Mouse (Mus musculus): ENCODE measurements around the gene Steap2. TPM values are rescaled to one million over a fixed set of nuclear protein-coding genes. Genes with fewer than 3 reads are reported as not detected.

The Steap2 gene
- total and polyA plus RNA-seq, 3 experiments = 0.44 to 1.00 (median 0.52) TPM

DNA sequence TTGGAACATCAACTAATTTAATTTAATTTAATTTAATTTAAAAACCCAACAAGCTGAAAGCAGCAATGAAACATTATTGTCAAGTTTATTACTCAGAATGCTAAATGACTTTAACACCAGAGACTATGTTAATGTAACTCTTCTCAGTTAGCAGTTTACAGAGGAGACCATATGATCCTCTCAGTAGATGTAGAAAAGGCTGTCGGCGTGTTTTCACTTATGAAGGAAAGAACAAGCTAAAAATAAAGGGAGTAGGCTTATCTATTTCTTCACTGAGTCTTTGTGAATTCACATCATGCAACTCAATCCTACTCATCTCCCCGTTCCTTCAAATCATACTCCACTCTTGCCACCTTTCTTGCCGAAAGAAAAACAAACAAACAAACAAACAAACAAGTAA, 16.7 kb upstream of the Steap2 start:
- Histone ChIP-seq H3K4me3 (no peak overlapping the region), H3K9ac (ENCODE audit: low read depth, low read length) (no peak overlapping the region), H3K36me3 (ENCODE audit: control insufficient read depth, insufficient read depth, low read length) (no peaks in the 10 kb centered on the region), H3K79me2 (replicated peaks; ENCODE audit: control insufficient read depth, insufficient read depth, low read length) (no peaks in the 10 kb centered on the region), H3K27ac (no peak overlapping the region), H3K4me1 (ENCODE audit: control insufficient read depth, insufficient read depth, low read length) (no peaks in the 10 kb centered on the region), H3K27me3 (ENCODE audit: control insufficient read depth, insufficient read depth, low read length) (no peaks in the 10 kb centered on the region)
- no peak for DNase-seq
- no peak for TF ChIP-seq CTCF (IDR thresholded peaks at IDR 0.05)
- 51% methylated on average over 4 of the region's 4 CpGs for WGBS
- intact Hi-C loops (cut with DNase I) = no loop called here

DNA sequence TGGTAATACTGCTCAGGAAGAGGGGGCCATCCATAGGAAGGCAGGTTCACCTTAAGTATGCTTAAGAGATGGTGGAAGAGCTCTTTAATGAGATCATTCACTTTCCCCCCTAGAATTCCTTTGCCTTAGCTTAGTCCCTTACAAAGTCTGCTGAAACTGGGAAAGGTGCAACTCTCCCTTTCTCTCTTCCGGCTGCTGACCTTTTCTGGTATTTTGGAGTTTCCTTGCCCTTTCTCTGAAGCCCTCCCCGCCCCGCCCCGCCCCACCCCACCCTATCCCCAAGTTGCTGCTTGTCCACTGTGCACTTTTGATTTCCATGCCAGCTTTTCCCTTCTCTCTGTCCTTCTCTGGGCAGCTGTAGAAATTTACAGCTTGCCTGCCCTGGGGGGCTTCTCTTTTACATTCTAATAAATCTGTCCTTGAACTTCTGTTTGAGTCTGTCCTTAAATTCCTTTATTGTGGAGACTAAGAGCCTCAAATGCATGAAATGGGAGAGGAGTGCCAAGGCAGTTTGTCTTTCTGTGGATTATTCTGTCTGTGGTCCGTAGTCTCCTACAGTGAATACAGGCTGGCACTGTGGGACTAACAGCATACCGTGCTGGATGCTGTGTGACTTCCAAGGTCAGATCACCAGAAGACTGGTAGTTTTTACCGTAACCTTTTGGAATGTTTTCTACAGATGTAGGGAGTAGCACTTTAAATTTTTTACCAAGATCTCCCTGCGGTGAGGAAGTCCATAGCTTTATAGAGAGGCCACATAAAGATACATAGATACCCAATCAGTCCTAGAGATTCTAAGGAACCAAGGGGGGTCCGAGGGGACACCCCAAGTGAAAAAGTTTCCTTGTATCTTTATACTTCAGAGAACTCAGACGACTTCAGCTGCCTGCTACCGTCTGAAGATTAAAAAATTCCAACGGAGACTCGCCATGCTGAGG, 13.2 kb upstream of the Steap2 start:
- Histone ChIP-seq H3K36me3 (ENCODE audit: control insufficient read depth, insufficient read depth, low read length) (no peaks in the 10 kb centered on the region), H3K9ac (ENCODE audit: low read depth, low read length) (no peak overlapping the region), H3K4me3 (no peak overlapping the region), H3K79me2 (replicated peaks; ENCODE audit: control insufficient read depth, insufficient read depth, low read length) (no peaks in the 10 kb centered on the region), H3K27me3 (ENCODE audit: control insufficient read depth, insufficient read depth, low read length) (no peaks in the 10 kb centered on the region), H3K4me1 (ENCODE audit: control insufficient read depth, insufficient read depth, low read length) (no peaks in the 10 kb centered on the region), H3K27ac (no peak overlapping the region)
- no peak for TF ChIP-seq CTCF (IDR thresholded peaks at IDR 0.05)
- TF ChIP-seq POLR2A (IDR thresholded peaks at IDR 0.05; ENCODE audit: insufficient read depth, low read depth, low read length) = no peak
- no peak for TF ChIP-seq EP300 (IDR thresholded peaks at IDR 0.05; ENCODE audit: insufficient read depth, low read depth, low read length)
- intact Hi-C loops (cut with DNase I) = no loop called here
- DNase-seq = no peak
- 64% methylated on average over 13 of the region's 13 CpGs for WGBS

DNA sequence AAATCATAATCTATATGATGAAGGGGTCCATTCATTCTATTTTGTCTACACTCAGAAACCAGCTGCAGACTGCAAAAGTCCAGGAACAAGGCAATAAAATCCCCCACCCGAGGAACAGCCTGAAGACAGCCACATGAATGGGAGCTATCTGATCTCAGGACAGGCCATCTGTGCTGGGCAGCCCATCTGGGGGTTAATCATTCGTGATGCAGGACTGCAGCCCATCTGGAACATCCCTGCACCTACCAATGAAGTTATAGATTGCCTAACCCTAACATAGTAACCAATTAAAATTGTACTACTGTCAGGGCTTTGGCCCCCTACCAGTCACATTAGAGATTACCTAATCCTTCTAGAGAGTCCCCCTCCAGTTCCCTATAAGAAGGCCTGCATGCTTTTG, 10.6 kb upstream of the Steap2 start:
- DNase-seq = no peak
- H3K4me3 ChIP-seq = no peak overlapping the region
- intact Hi-C loops (cut with DNase I) = no loop called here
- 57% methylated on average over 2 of the region's 2 CpGs for WGBS
- no peak overlapping the region for H3K9ac ChIP-seq (ENCODE audit: low read depth, low read length)
- H3K79me2 ChIP-seq (replicated peaks; ENCODE audit: control insufficient read depth, insufficient read depth, low read length) = no peaks in the 10 kb centered on the region
- H3K27me3 ChIP-seq (ENCODE audit: control insufficient read depth, insufficient read depth, low read length) = no peaks in the 10 kb centered on the region
- H3K27ac ChIP-seq = no peak overlapping the region
- TF ChIP-seq CTCF (IDR thresholded peaks at IDR 0.05) (no peak), EP300 (IDR thresholded peaks at IDR 0.05; ENCODE audit: insufficient read depth, low read depth, low read length) (no peak), POLR2A (IDR thresholded peaks at IDR 0.05; ENCODE audit: insufficient read depth, low read depth, low read length) (no peak)
- H3K36me3 ChIP-seq (ENCODE audit: control insufficient read depth, insufficient read depth, low read length) = no peaks in the 10 kb centered on the region
- no peaks in the 10 kb centered on the region for H3K4me1 ChIP-seq (ENCODE audit: control insufficient read depth, insufficient read depth, low read length)

DNA sequence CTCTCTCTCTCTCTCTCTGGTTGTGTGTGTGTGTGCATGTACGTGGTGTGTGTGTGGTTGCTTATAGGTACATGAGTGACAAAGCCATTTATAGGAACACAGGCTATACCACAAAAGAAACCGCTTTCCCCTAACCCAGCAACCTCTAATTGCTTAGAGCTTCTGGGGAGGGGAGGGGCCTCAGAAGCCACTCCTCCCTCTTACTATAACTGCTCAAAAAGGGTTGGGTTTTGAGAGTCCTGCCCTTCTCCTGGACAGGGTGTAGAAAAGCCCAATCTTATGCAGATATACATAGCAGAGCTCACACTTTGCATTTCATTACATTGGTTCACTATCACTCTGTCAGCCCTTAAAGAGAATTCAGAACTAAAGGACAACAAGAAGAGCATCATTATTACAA, 6.0 kb upstream of the Steap2 start:
- WGBS = 84% methylated on average over 2 of the region's 2 CpGs
- Histone ChIP-seq H3K27ac (no peak overlapping the region), H3K27me3 (ENCODE audit: control insufficient read depth, insufficient read depth, low read length) (no peaks in the 10 kb centered on the region), H3K4me3 (no peak overlapping the region), H3K4me1 (ENCODE audit: control insufficient read depth, insufficient read depth, low read length) (no peaks in the 10 kb centered on the region), H3K36me3 (ENCODE audit: control insufficient read depth, insufficient read depth, low read length) (no peaks in the 10 kb centered on the region), H3K79me2 (replicated peaks; ENCODE audit: control insufficient read depth, insufficient read depth, low read length) (no peaks in the 10 kb centered on the region), H3K9ac (ENCODE audit: low read depth, low read length) (no peak overlapping the region)
- intact Hi-C loops (cut with DNase I) = no loop called here
- DNase-seq = no peak
- no peak for TF ChIP-seq CTCF (IDR thresholded peaks at IDR 0.05)
- TF ChIP-seq POLR2A (IDR thresholded peaks at IDR 0.05; ENCODE audit: insufficient read depth, low read depth, low read length) = no peak
- no peak for TF ChIP-seq EP300 (IDR thresholded peaks at IDR 0.05; ENCODE audit: insufficient read depth, low read depth, low read length)

DNA sequence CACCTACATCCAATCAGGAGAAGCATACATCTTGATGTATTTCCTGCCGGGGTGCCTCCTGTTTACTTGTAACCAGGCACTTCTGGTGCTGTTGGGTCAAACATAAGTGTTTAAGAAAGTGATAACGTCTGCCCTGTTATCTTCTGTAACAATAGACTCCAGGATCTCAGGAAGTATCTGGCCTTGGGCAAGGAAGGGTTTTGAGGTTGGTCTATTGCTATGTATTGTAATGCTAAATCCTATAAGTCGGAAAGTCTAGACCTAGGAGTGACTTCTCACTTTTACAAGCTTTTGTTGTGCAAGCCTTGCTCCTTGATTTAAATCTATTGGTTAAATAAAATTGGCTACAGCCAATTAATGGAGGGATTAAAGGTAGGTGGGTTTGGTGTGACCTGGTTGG, 4.5 kb upstream of the Steap2 start:
- Histone ChIP-seq H3K36me3 (ENCODE audit: control insufficient read depth, insufficient read depth, low read length) (no peaks in the 10 kb centered on the region), H3K27ac (no peak overlapping the region), H3K4me1 (ENCODE audit: control insufficient read depth, insufficient read depth, low read length) (no peaks in the 10 kb centered on the region; the same call in 1 of the 2 replicates), H3K27me3 (ENCODE audit: control insufficient read depth, insufficient read depth, low read length) (peaks cover 4% of the 10 kb centered on the region), H3K4me3 (no peak overlapping the region), H3K79me2 (replicated peaks; ENCODE audit: control insufficient read depth, insufficient read depth, low read length) (no peaks in the 10 kb centered on the region), H3K9ac (ENCODE audit: low read depth, low read length) (no peak overlapping the region)
- no peak for DNase-seq
- intact Hi-C loops (cut with DNase I) = no loop called here
- TF ChIP-seq EP300 (IDR thresholded peaks at IDR 0.05; ENCODE audit: insufficient read depth, low read depth, low read length) (no peak), CTCF (IDR thresholded peaks at IDR 0.05) (no peak), POLR2A (IDR thresholded peaks at IDR 0.05; ENCODE audit: insufficient read depth, low read depth, low read length) (no peak)
- WGBS = 36% methylated on average over 3 of the region's 3 CpGs

GRCm38 (mm10) chr5:5695401-5695942, 1.1 kb upstream of the Steap2 start:
- TF ChIP-seq CTCF (IDR thresholded peaks at IDR 0.05) = no peak
- TF ChIP-seq EP300 (IDR thresholded peaks at IDR 0.05; ENCODE audit: insufficient read depth, low read depth, low read length) = no peak
- TF ChIP-seq POLR2A (IDR thresholded peaks at IDR 0.05; ENCODE audit: insufficient read depth, low read depth, low read length) = no peak
- Histone ChIP-seq H3K9ac (ENCODE audit: low read depth, low read length) (no peak overlapping the region), H3K79me2 (replicated peaks; ENCODE audit: control insufficient read depth, insufficient read depth, low read length) (no peaks in the 10 kb centered on the region), H3K4me3 (no peak overlapping the region), H3K4me1 (ENCODE audit: control insufficient read depth, insufficient read depth, low read length) (no peaks in the 10 kb centered on the region; the same call in 1 of the 2 replicates), H3K27me3 (ENCODE audit: control insufficient read depth, insufficient read depth, low read length) (peaks cover 6% of the 10 kb centered on the region), H3K36me3 (ENCODE audit: control insufficient read depth, insufficient read depth, low read length) (no peaks in the 10 kb centered on the region), H3K27ac (no peak overlapping the region)
- WGBS = 90% methylated on average over 5 of the region's 5 CpGs
- intact Hi-C loops (cut with DNase I) = no loop called here
- no peak for DNase-seq
